Mouse (Mus musculus) liver, embryonic 14.5 days (tissue): ENCODE measurements around the gene Ten1. TPM values are rescaled to one million over a fixed set of nuclear protein-coding genes. Genes with fewer than 3 reads are reported as not detected.

Source experiments
- ATAC-seq: fragments of 200-750 bp; cut with Nextera tagmentation; 2 replicates; pipeline ENCODE4 v1.8.0; 2017; ENCODE audit warnings: moderate number of reproducible peaks, mild to moderate bottlenecking, moderate library complexity; ENCODE audit not compliant: insufficient read depth
- DNase-seq, 3 experiments: peaks; one replicate each; pipeline ENCODE4 v3.0.0-alpha.2; 2012 to 2013; ENCODE audit warnings: low read depth in 3 of 3, low spot score in 3 of 3
- H3K27ac ChIP-seq: fragments of 300-500 bp; sonication (generic); 2 replicates; pipeline ENCODE4 v1.5.1; 2014; ENCODE audit warnings: moderate library complexity, mild to moderate bottlenecking, control low read depth, inconsistent platforms
- H3K27me3 ChIP-seq: fragments of 300-500 bp; sonication (generic); 2 replicates; pipeline ENCODE4 v1.6.1; 2014; ENCODE audit warnings: mild to moderate bottlenecking, low read length, moderate library complexity; ENCODE audit not compliant: control insufficient read depth, insufficient read depth
- H3K36me3 ChIP-seq: fragments of 300-500 bp; sonication (generic); replicated peaks from 2 replicates; pipeline ENCODE4 v1.6.1; 2014; ENCODE audit warnings: low read depth; ENCODE audit not compliant: control insufficient read depth, insufficient read depth
- H3K4me1 ChIP-seq, 2 experiments: fragments of 200-500 bp in 1 of 2; fragments of 300-500 bp in 1 of 2; sonication (generic) in 1 of 2; replicated peaks; 2 replicates each; pipeline ENCODE4 v1.6.1; 2012 to 2014; ENCODE audit warnings: antibody characterized with exemption in 1 of 2, inconsistent platforms in 1 of 2, low read length in 1 of 2; ENCODE audit not compliant: control insufficient read depth in 2 of 2, insufficient read depth in 2 of 2
- H3K4me2 ChIP-seq: fragments of 300-500 bp; sonication (generic); 2 replicates; pipeline ENCODE4 v1.6.1; 2014; ENCODE audit warnings: low read depth, mild to moderate bottlenecking, control low read depth, moderate library complexity
- H3K4me3 ChIP-seq, 2 experiments: fragments of 200-500 bp in 1 of 2; fragments of 300-500 bp in 1 of 2; sonication (generic) in 1 of 2; 2 replicates each; pipeline ENCODE4 v1.5.1; 2012 to 2014; ENCODE audit warnings: low read depth in 2 of 2, low read length in 2 of 2, mild to moderate bottlenecking in 2 of 2, control low read depth in 1 of 2, inconsistent platforms in 1 of 2, moderate library complexity in 1 of 2; ENCODE audit not compliant: insufficient read depth in 1 of 2
- H3K9ac ChIP-seq: fragments of 300-500 bp; sonication (generic); replicated peaks from 2 replicates; pipeline ENCODE4 v1.6.1; 2014; ENCODE audit warnings: mild to moderate bottlenecking, control low read depth, moderate library complexity
- H3K9me3 ChIP-seq: fragments of 300-500 bp; sonication (generic); 2 replicates; pipeline ENCODE4 v1.6.1; 2016; ENCODE audit warnings: low read length, mixed read lengths; ENCODE audit not compliant: control insufficient read depth
- CTCF ChIP-seq: IDR thresholded peaks from 2 replicates; pipeline ENCODE4 v1.5.1; 2016; ENCODE audit warnings: antibody characterized with exemption, low read depth, control low read depth
- EP300 ChIP-seq: IDR thresholded peaks from 2 replicates; pipeline ENCODE4 v1.6.1; 2016; ENCODE audit warnings: antibody characterized with exemption, low read depth
- WGBS: fragments of 180-500 bp; shearing (Covaris S2); extraction: QIAGEN DNeasy Blood & Tissue Kit; methylation state at CpG from one replicate; pipeline ENCODE4 v1.1.7; 2014; ENCODE audit not compliant: insufficient replicate concordance; 5-methylcytosine and 5-hydroxymethylcytosine counted together
- polyA plus RNA-seq, 2 experiments: library from polyadenylated mRNA; depleted of rRNA in 1 of 2; stranded (reverse) in 1 of 2; unstranded in 1 of 2; fragments of >200 nt; fragmentation: Nextera tagmentation in 1 of 2; extraction: Ambion mirVana in 1 of 2; gene quantifications; 2 replicates each; pipeline versions ENCODE4 v1.2.1 to v1.2.3; 2012 to 2014

The Ten1 gene
- polyA plus RNA-seq, 2 experiments = 19.6 to 27.3 TPM

GRCm38 (mm10) chr11:116171959-116172358 lies 26.7 kb upstream of the Ten1 start:
- no peak overlapping the region for H3K9ac ChIP-seq
- 81% methylated on average over 2 of the region's 2 CpGs for WGBS
- no peak overlapping the region for H3K27ac ChIP-seq
- H3K4me1 ChIP-seq = peaks cover 2 to 6% of the 10 kb centered on the region in 2 experiments; a peak in 3 of 4 replicates
- TF ChIP-seq EP300 = no peak
- DNase-seq (no peak), ATAC-seq (no peak)
- H3K27me3 ChIP-seq = no peaks in the 10 kb centered on the region
- H3K9me3 ChIP-seq = no peaks in the 10 kb centered on the region
- H3K4me3 ChIP-seq = no peak overlapping the region
- H3K36me3 ChIP-seq = peaks cover 11% of the 10 kb centered on the region
- no peak overlapping the region for H3K4me2 ChIP-seq

DNA sequence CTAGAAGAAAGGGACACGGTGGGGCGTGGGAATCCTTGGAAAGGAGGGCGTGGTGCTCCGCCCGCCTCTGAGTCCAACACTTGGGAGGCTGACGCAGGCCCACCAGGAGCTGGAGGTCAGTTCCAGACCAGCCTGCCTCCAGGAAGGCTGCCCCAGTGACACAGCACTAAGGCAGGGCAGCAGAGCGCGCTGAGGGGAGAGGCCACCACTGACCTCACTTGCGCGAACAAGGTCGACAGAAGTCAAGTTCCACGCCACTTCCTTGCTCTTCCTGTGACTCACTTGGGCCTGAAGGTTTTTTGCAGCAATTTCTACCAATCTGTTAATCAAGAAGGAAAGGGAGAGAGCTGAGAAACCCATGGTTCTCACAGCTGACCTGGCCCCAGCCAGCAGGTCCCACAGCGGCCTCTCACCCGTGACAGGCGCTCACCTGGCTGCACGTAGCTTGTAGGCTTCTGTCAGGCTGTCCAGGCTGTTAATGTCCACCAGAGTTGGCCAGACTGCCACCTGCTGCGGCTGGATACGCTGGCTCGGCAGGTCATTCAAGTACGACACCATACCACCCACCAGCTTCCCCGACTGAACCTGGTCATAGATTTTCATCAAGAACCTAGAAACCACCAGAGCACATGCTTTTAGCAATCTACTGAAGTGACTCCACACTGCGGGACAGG lies 23.7 kb upstream of the Ten1 start:
- ATAC-seq (no peak), DNase-seq (no peak)
- WGBS = 81% methylated on average over 22 of the region's 22 CpGs
- Histone ChIP-seq H3K4me3 (no peak overlapping the region), H3K4me2 (no peak overlapping the region), H3K4me1 (no peaks in the 10 kb centered on the region), H3K9ac (no peak overlapping the region), H3K27ac (no peak overlapping the region), H3K27me3 (no peaks in the 10 kb centered on the region), H3K9me3 (no peaks in the 10 kb centered on the region), H3K36me3 (peaks cover 13% of the 10 kb centered on the region)
- TF ChIP-seq CTCF (no peak), EP300 (no peak)

- no peaks in the 10 kb centered on the region for H3K27me3 ChIP-seq
- H3K4me3 ChIP-seq = no peak overlapping the region
- 83% methylated on average over 7 of the region's 7 CpGs for WGBS
- DNase-seq (no peak), ATAC-seq (no peak)
- TF ChIP-seq EP300 (no peak), CTCF (no peak)
- no peaks in the 10 kb centered on the region for H3K9me3 ChIP-seq
- H3K9ac ChIP-seq = no peak overlapping the region
- no peaks in the 10 kb centered on the region for H3K4me1 ChIP-seq
- H3K4me2 ChIP-seq = no peak overlapping the region
- no peak overlapping the region for H3K27ac ChIP-seq
- H3K36me3 ChIP-seq = peaks cover 13% of the 10 kb centered on the region
Measured at GRCm38 (mm10) chr11:116176010-116176409, 22.6 kb upstream of the Ten1 start.

GRCm38 (mm10) chr11:116178411-116179121 lies 20.1 kb upstream of the Ten1 start:
- Histone ChIP-seq H3K4me1 (no peaks in the 10 kb centered on the region), H3K4me2 (no peak overlapping the region), H3K9ac (no peak overlapping the region), H3K4me3 (no peak overlapping the region), H3K36me3 (peaks cover 8% of the 10 kb centered on the region), H3K27me3 (no peaks in the 10 kb centered on the region), H3K27ac (no peak overlapping the region), H3K9me3 (no peaks in the 10 kb centered on the region)
- no peak for TF ChIP-seq EP300
- TF ChIP-seq CTCF = no peak
- no peak for DNase-seq
- no peak for ATAC-seq
- 83% methylated on average over 20 of the region's 20 CpGs for WGBS

- no peak for ATAC-seq
- 71% methylated on average over 3 of the region's 3 CpGs for WGBS
Measured at GRCm38 (mm10) chr11:116185836-116186235, 12.8 kb upstream of the Ten1 start.

More at GRCm38 (mm10) chr11:116185836-116186235, 12.8 kb upstream of the Ten1 start:
- peaks cover 3% of the 10 kb centered on the region for H3K36me3 ChIP-seq
- TF ChIP-seq EP300 (no peak), CTCF (no peak)
- H3K4me3 ChIP-seq = no peak overlapping the region
- no peaks in the 10 kb centered on the region for H3K27me3 ChIP-seq
- no peak for DNase-seq
- no peak overlapping the region for H3K9ac ChIP-seq
- H3K27ac ChIP-seq = no peak overlapping the region
- H3K4me1 ChIP-seq = no peaks in the 10 kb centered on the region
- H3K9me3 ChIP-seq = no peaks in the 10 kb centered on the region
- no peak overlapping the region for H3K4me2 ChIP-seq
